Comparison of ENCODE assay signal across 13 mouse cellular contexts in genomic region chr9:111122446-111122845, GRCm38 (mm10). TPM values are rescaled to one million over a fixed set of nuclear protein-coding genes. Genes with fewer than 3 reads are reported as not detected.
A peak's percentile ranks its signal among the peaks of the same experiment; 100 is the strongest.
DNase-seq lines count a peak whose midpoint lies in the region; ATAC-seq and TF ChIP-seq lines count a peak whose summit lies in the region.
"Had no signal": no experiment of that assay in that cellular context is flagged by ENCODE, and none has a peak within 500 bp of the region (broad histone marks: within the 10 kb centered on the region; RNA-seq: fewer than 3 reads in every experiment).

No protein-coding gene starts in this region.

- H3K36me3 ChIP-seq in lung, embryonic 15.5 days: 0 out of 2 replicates have a peak, but pooled peaks cover 3% of the 10 kb centered on the region
- H3K36me3 ChIP-seq in heart, postnatal 0 days (replicated peaks; ENCODE audit: control insufficient read depth, insufficient read depth, low read length): no peaks in the 10 kb centered on the region
- H3K36me3 ChIP-seq in small intestine, adult 2 months (ENCODE audit: control insufficient read depth, insufficient read depth, low read length): no peaks in the 10 kb centered on the region; the same call in 1 of the 2 replicates
- H3K36me3 ChIP-seq: forebrain, embryonic 12.5 days; stomach, embryonic 15.5 days had no signal

- no peaks in the 10 kb centered on the region for H3K27me3 ChIP-seq in lung, embryonic 15.5 days
- no peaks in the 10 kb centered on the region for H3K27me3 ChIP-seq in heart, postnatal 0 days (ENCODE audit: control insufficient read depth, insufficient read depth, low read length)
- H3K27me3 ChIP-seq in small intestine, adult 2 months (ENCODE audit: control insufficient read depth, insufficient read depth, low read length): no peaks in the 10 kb centered on the region
- H3K27me3 ChIP-seq: forebrain, embryonic 12.5 days; stomach, embryonic 15.5 days had no signal

- 46% methylated on average over 5 of the region's 5 CpGs for WGBS in lung, embryonic 15.5 days
- WGBS in lung, adult 2 months: 15% methylated on average over 5 of the region's 5 CpGs
- WGBS in heart, postnatal 0 days: 17% methylated on average over 5 of the region's 5 CpGs
- 23% methylated on average over 5 of the region's 5 CpGs for WGBS in small intestine, adult 2 months

- peaks cover 19% of the 10 kb centered on the region for H3K4me1 ChIP-seq in lung, embryonic 15.5 days
- H3K4me1 ChIP-seq in lung, adult 2 months (ENCODE audit: control insufficient read depth, insufficient read depth, low read length): peaks cover 13% of the 10 kb centered on the region
- peaks cover 66% of the 10 kb centered on the region for H3K4me1 ChIP-seq in heart, postnatal 0 days (ENCODE audit: control insufficient read depth, insufficient read depth)
- H3K4me1 ChIP-seq in small intestine, adult 2 months (ENCODE audit: control insufficient read depth, insufficient read depth, insufficient read length, low read length): peaks cover 16% of the 10 kb centered on the region

- no peak overlapping the region for H3K9ac ChIP-seq in lung, embryonic 15.5 days
- peak overlapping the region; percentile 35; the same call in 1 of the 2 replicates for H3K9ac ChIP-seq in heart, postnatal 0 days (replicated peaks; ENCODE audit: low read depth, low read length)
- H3K9ac ChIP-seq: forebrain, embryonic 12.5 days; stomach, embryonic 15.5 days had no signal

- no peak overlapping the region for H3K4me3 ChIP-seq in lung, embryonic 15.5 days
- no peak overlapping the region for H3K4me3 ChIP-seq in lung, adult 2 months (replicated peaks; ENCODE audit: extremely low read depth, low read depth, low read length)
- H3K4me3 ChIP-seq in heart, postnatal 0 days (ENCODE audit: low read depth, low read length): no peak overlapping the region
- no peak overlapping the region for H3K4me3 ChIP-seq in small intestine, adult 2 months (ENCODE audit: low read depth, low read length)
- H3K4me3 ChIP-seq: forebrain, embryonic 12.5 days; stomach, embryonic 15.5 days had no signal

- H3K9me3 ChIP-seq in lung, embryonic 15.5 days: no peaks in the 10 kb centered on the region
- H3K9me3 ChIP-seq in heart, postnatal 0 days (replicated peaks; ENCODE audit: control insufficient read depth, low read length): no peaks in the 10 kb centered on the region
- H3K9me3 ChIP-seq: forebrain, embryonic 12.5 days; G1E; stomach, embryonic 15.5 days had no signal

- ATAC-seq in lung, embryonic 15.5 days (ENCODE audit: borderline replicate concordance, extremely low read depth, low FRiP score, low TSS enrichment): no peak
- ATAC-seq in heart, postnatal 0 days (ENCODE audit: insufficient read depth, low read depth): peak; percentile 72

- peak overlapping the region; percentile 39; the same call in 1 of the 2 replicates for H3K27ac ChIP-seq in lung, embryonic 15.5 days
- H3K27ac ChIP-seq in heart, postnatal 0 days (ENCODE audit: low read depth): peak overlapping the region; percentile 89
- peak overlapping the region; percentile 85 for H3K27ac ChIP-seq in small intestine, adult 2 months (ENCODE audit: insufficient read depth, low read depth, low read length)
- H3K27ac ChIP-seq: forebrain, embryonic 12.5 days; macrophage; stomach, embryonic 15.5 days had no signal

- H3K4me2 ChIP-seq in lung, embryonic 15.5 days: no peak overlapping the region
- H3K4me2 ChIP-seq in heart, postnatal 0 days (ENCODE audit: low read depth, low read length): peak overlapping the region; percentile 20; the same call in 1 of the 2 replicates
- H3K4me2 ChIP-seq: forebrain, embryonic 12.5 days; stomach, embryonic 15.5 days had no signal

- TF ChIP-seq EP300 in heart, postnatal 0 days (IDR thresholded peaks at IDR 0.05; ENCODE audit: low read depth): 0 out of 2 replicates have a peak, but pooled peaks have one; percentile 48

- DNase-seq in lung, adult 2 months: no peak
- DNase-seq in fibroblast of lung, adult 2 months (ENCODE audit: low read depth): peak; percentile 36
- DNase-seq in heart, postnatal 0 days (ENCODE audit: low spot score): peak; percentile 89
- no peak for DNase-seq in cerebellum, adult 8-10 months
- no peak for DNase-seq in MN1 (ENCODE audit: low spot score)
- no peak for DNase-seq in layer of hippocampus, postnatal 14 days (ENCODE audit: low spot score in 2 of 2)
- DNase-seq: cerebellum, adult 2 months had no signal

- TF ChIP-seq POLR2A in lung, adult 2 months (IDR thresholded peaks at IDR 0.05; ENCODE audit: borderline replicate concordance, extremely low read depth, low read depth, low read length): no peak
- TF ChIP-seq POLR2A in small intestine, adult 2 months (IDR thresholded peaks at IDR 0.05; ENCODE audit: low read depth, low read length): no peak

- TF ChIP-seq CTCF in lung, adult 2 months (IDR thresholded peaks at IDR 0.05; ENCODE audit: insufficient read depth, low read length): no peak
- no peak for TF ChIP-seq CTCF in heart, postnatal 0 days (IDR thresholded peaks at IDR 0.05; ENCODE audit: low read depth)
- TF ChIP-seq CTCF in small intestine, adult 2 months (IDR thresholded peaks at IDR 0.05; ENCODE audit: extremely low read depth, insufficient read length, insufficient replicate concordance, low read depth, low read length): no peak

RNA-seq across cellular contexts. Expression of gene Lrrfip2, which starts 5.1 kb away (rescaled TPM):
- 42.3 and 46.1 TPM in 2 replicates for polyA plus RNA-seq in lung, embryonic 15.5 days (2015; fragmentation: Nextera tagmentation; extraction: Ambion mirVana)
- polyA plus RNA-seq in lung, adult 2 months (2012; rRNA removed): 19.8 and 22.3 TPM in 2 replicates
- total RNA-seq in heart, postnatal 0 days (2014; rRNA removed; ENCODE audit: low replicate concordance): 82.4 and 86.6 TPM in 2 replicates
- polyA plus RNA-seq in heart, postnatal 0 days (2015; fragmentation: Nextera tagmentation; extraction: Ambion mirVana): 62.6 and 73.9 TPM in 2 replicates
- 3.7 and 15.3 TPM in 2 replicates for polyA plus RNA-seq in small intestine, adult 2 months (2012; rRNA removed)
- 10 to 100 TPM; 26.3 to 29.0 TPM for total RNA-seq in layer of hippocampus, postnatal 14 days (2021)

Comparison
In these comparisons a context has a peak if more than half of its experiments do, and no peak if none do; other contexts are left out.
1. H3K27ac ChIP-seq: peak in every context shown above with its lines; median percentile 89 in heart, postnatal 0 days; 85 in small intestine, adult 2 months; 39 in lung, embryonic 15.5 days.
2. DNase-seq: peak in fibroblast of lung, adult 2 months (single experiment) and heart, postnatal 0 days (single experiment); none in lung, adult 2 months (single experiment), cerebellum, adult 8-10 months (single experiment), MN1 (single experiment) and layer of hippocampus, postnatal 14 days (0 of 2).